Mouse (Mus musculus) induced T-regulatory cell, adult 2 months (primary cell): Measurements from ENCODE around the gene Foxi3.

Experiments used
- DNase-seq: peaks from one replicate; pipeline ENCODE4 v3.0.0-alpha.2; 2012; ENCODE audit warnings: low read depth

Foxi3 gene

GRCm38 (mm10) chr6:70956285-70956912 is at the start of gene Foxi3:
Gene Foxi3, plus strand, starts transcription at chr6:70956531.
- DNase-seq = peak; percentile 46

- DNase-seq = no peak
Measured at GRCm38 (mm10) chr6:70909572-70909971, 46.8 kb upstream of the Foxi3 start.

GRCm38 (mm10) chr6:70910285-70910684 is 46.0 kb upstream of the Foxi3 start:
- no peak for DNase-seq

- no peak for DNase-seq
Measured at GRCm38 (mm10) chr6:70911668-70912395, 44.5 kb upstream of the Foxi3 start.

- no peak for DNase-seq
Measured at GRCm38 (mm10) chr6:70912396-70912765, 44.0 kb upstream of the Foxi3 start.

- DNase-seq = no peak
Measured at GRCm38 (mm10) chr6:70918827-70919226, 37.5 kb upstream of the Foxi3 start, which contains the start of gene Tex37. Gene Tex37, minus strand, starts transcription at chr6:70918927.

GRCm38 (mm10) chr6:70921274-70922074 is 34.9 kb upstream of the Foxi3 start:
- DNase-seq = peak; percentile 65

GRCm38 (mm10) chr6:70931801-70932200 is 24.5 kb upstream of the Foxi3 start:
- no peak for DNase-seq

- DNase-seq = no peak
Measured at GRCm38 (mm10) chr6:70953274-70953673, 3.1 kb upstream of the Foxi3 start.

GRCm38 (mm10) chr6:70954040-70954439 is 2.3 kb upstream of the Foxi3 start:
- peak; percentile 22 for DNase-seq

GRCm38 (mm10) chr6:70955291-70955800 is 985 bp upstream of the Foxi3 start:
- DNase-seq = peak; percentile 16

GRCm38 (mm10) chr6:70955841-70956240 is 490 bp upstream of the Foxi3 start:
- no peak for DNase-seq

- DNase-seq = peak; percentile 14
Measured at GRCm38 (mm10) chr6:70956936-70957335, 605 bp downstream of the Foxi3 start.

- DNase-seq = no peak
Measured at GRCm38 (mm10) chr6:70957341-70957940, 1.1 kb downstream of the Foxi3 start.

GRCm38 (mm10) chr6:70964116-70964830 is 7.9 kb downstream of the Foxi3 start:
- DNase-seq = no peak

GRCm38 (mm10) chr6:70965694-70966093 is 9.4 kb downstream of the Foxi3 start:
- DNase-seq = no peak

GRCm38 (mm10) chr6:70967422-70967821 is 11.1 kb downstream of the Foxi3 start:
- DNase-seq = no peak

- no peak for DNase-seq
Measured at GRCm38 (mm10) chr6:70968291-70968690, 12.0 kb downstream of the Foxi3 start.

- no peak for DNase-seq
Measured at GRCm38 (mm10) chr6:70973066-70973465, 16.7 kb downstream of the Foxi3 start.

- DNase-seq = no peak
Measured at GRCm38 (mm10) chr6:70981036-70981435, 24.7 kb downstream of the Foxi3 start.

GRCm38 (mm10) chr6:70982416-70982815 is 26.1 kb downstream of the Foxi3 start:
- DNase-seq = no peak
